Mouse (Mus musculus): ENCODE measurements around the gene Kif27.

DNA sequence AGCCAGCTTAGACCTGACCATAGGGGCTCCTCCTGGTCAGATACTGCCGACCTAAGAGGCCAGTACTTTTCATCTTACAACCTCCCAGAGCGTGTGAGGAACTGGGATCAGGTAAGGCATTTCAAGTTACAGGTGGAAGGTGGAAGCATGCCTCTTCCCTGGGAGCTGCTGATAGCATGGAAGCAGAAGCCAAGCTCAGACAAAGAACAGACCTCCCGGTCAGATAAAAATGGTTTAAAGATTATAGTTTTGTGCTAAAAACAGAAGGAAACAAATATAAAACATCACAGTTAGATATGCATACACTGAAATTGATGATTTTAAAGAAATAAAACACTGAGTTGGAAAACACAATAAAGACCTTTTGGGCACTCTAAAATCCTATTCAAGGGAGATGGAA lies 92.1 kb downstream of the Kif27 start:
- TF ChIP-seq CTCF (conservative IDR thresholded peaks at IDR 0.05 in 1 of 2, IDR thresholded peaks at IDR 0.05 in 1 of 2; ENCODE audit: low read depth in 2 of 2, low read length in 2 of 2) = no peak
- no peak for TF ChIP-seq USF1 (IDR thresholded peaks at IDR 0.05; ENCODE audit: low read depth, low read length)
- TF ChIP-seq ZC3H11A (IDR thresholded peaks at IDR 0.05; ENCODE audit: low read depth, low read length) = no peak
- TF ChIP-seq POLR2A (IDR thresholded peaks at IDR 0.05; ENCODE audit: low read depth, low read length) = no peak
- TF ChIP-seq TCF12 (IDR thresholded peaks at IDR 0.05; ENCODE audit: low read depth, low read length) = no peak
- no peak for TF ChIP-seq MAX (IDR thresholded peaks at IDR 0.05; ENCODE audit: low read length)

Measured in CH12.LX (cell line).